Mouse (Mus musculus): ENCODE measurements around the gene Hist1h3e. TPM values are rescaled to one million over a fixed set of nuclear protein-coding genes. Genes with fewer than 3 reads are reported as not detected.

Hist1h3e gene
- total and polyA plus RNA-seq, 2 experiments from 2014 or later = 1.3 to 528 TPM

DNA sequence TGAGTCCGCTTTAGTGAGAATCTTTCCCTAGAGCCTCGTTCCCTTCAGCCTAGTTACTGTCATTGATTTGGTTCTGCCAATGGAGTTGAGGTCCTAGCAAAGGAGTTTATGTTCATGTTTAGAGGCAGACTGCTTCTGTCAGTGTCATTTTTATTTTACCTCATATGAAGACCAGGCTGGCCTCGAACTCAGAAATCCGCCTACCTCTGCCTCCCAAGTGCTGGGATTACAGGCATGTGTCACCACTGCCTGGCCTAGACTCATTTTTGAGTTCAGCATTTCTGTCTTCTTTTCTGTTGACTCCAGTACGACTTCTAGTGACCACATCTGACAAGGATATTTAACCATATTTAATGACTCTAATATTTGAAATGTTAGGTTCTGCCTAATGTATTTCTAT, 46.9 kb downstream of the Hist1h3e start:
- no peaks in the 10 kb centered on the region for H3K4me1 ChIP-seq (ENCODE audit: insufficient read depth, low read length)
- H3K27ac ChIP-seq = no peak overlapping the region
- no peak overlapping the region for H3K4me3 ChIP-seq (ENCODE audit: low read length)
- no peaks in the 10 kb centered on the region for H3K27me3 ChIP-seq (ENCODE audit: insufficient read depth, low read length)
- no peak overlapping the region for H3K9ac ChIP-seq (replicated peaks; ENCODE audit: low read length)
- ATAC-seq (no peak), DNase-seq (ENCODE audit: low spot score) (no peak)
- 83% methylated on average over 5 of the region's 5 CpGs for WGBS
- TF ChIP-seq CTCF (IDR thresholded peaks at IDR 0.05; ENCODE audit: low read depth) = no peak
- no peak overlapping the region for H3K4me2 ChIP-seq (ENCODE audit: low read depth, low read length)
- H3K36me3 ChIP-seq (ENCODE audit: insufficient read depth, low read length) = no peaks in the 10 kb centered on the region
- H3K9me3 ChIP-seq (ENCODE audit: low read length) = no peaks in the 10 kb centered on the region

DNA sequence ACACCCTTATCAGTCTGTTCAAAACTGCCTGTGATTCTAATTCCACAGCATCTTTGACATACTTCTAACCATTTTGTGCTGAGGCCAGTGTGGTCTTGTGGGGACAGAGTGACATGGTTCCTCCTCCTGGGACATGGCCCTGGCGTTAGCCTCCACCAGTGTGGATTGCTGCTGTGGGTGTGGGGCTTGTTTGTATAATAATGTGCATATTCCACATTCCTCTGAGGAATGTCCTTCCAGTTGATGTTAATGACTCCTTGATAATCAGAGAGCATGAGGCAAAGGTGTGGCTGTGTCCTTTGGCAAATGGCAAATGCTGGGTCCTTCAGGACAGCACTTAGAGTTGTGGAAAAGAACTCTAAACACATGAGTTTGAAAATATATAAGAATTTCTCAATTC, 48.7 kb downstream of the Hist1h3e start:
- WGBS = 87% methylated on average over 1 of the region's 1 CpGs
- no peak overlapping the region for H3K4me2 ChIP-seq (ENCODE audit: low read depth, low read length)
- no peak overlapping the region for H3K27ac ChIP-seq
- no peak overlapping the region for H3K9ac ChIP-seq (replicated peaks; ENCODE audit: low read length)
- H3K36me3 ChIP-seq (ENCODE audit: insufficient read depth, low read length) = no peaks in the 10 kb centered on the region
- H3K4me1 ChIP-seq (ENCODE audit: insufficient read depth, low read length) = no peaks in the 10 kb centered on the region
- H3K9me3 ChIP-seq (ENCODE audit: low read length) = no peaks in the 10 kb centered on the region
- H3K4me3 ChIP-seq (ENCODE audit: low read length) = no peak overlapping the region
- DNase-seq (ENCODE audit: low spot score) = no peak
- no peak for ATAC-seq
- no peak for TF ChIP-seq CTCF (IDR thresholded peaks at IDR 0.05; ENCODE audit: low read depth)
- no peaks in the 10 kb centered on the region for H3K27me3 ChIP-seq (ENCODE audit: insufficient read depth, low read length)

Small RNA genes lying within 50 kb of the gene (microRNA-seq; reads per million reads assigned to microRNA genes)
- gene Gm44297 (0 reads per million in 2 experiments), gene Gm44359 (0 reads per million in 2 experiments), gene Gm44394 (0 reads per million in 2 experiments), gene n-TStga1 (0 reads per million in 2 experiments)

Other genes starting within 250 kb of the Hist1h3e start
Only the 30 nearest of the 35 such genes appear.
- 11.9 and 15.7 TPM in 2 replicates for gene Zfp322a, start 193.2 kb downstream of the Hist1h3e start, total RNA-seq (2014; rRNA removed)
- 29.3 and 30.0 TPM in 2 replicates for gene Zfp322a, start 193.2 kb downstream of the Hist1h3e start, polyA plus RNA-seq (2015; fragmentation: Nextera tagmentation; extraction: Ambion mirVana)
- gene Abt1, start 138.5 kb downstream of the Hist1h3e start, total RNA-seq (2014; rRNA removed) = 5.0 and 5.5 TPM in 2 replicates
- 7.2 and 7.6 TPM in 2 replicates for gene Abt1, start 138.5 kb downstream of the Hist1h3e start, polyA plus RNA-seq (2015; fragmentation: Nextera tagmentation; extraction: Ambion mirVana)
- 0.40 and 0.89 TPM in 2 replicates for gene Btn1a1, start 96.5 kb downstream of the Hist1h3e start, total RNA-seq (2014; rRNA removed)
- 0.15 and 0.24 TPM in 2 replicates for gene Btn1a1, start 96.5 kb downstream of the Hist1h3e start, polyA plus RNA-seq (2015; fragmentation: Nextera tagmentation; extraction: Ambion mirVana)
- gene Btn2a2, start 73.5 kb downstream of the Hist1h3e start, total RNA-seq (2014; rRNA removed) = not detected in 2 replicates
- 0.11 TPM in 1 of 2 replicates, not detected in the other for gene Btn2a2, start 73.5 kb downstream of the Hist1h3e start, polyA plus RNA-seq (2015; fragmentation: Nextera tagmentation; extraction: Ambion mirVana)
- gene Hist1h4h, start 31.3 kb downstream of the Hist1h3e start, total RNA-seq (2014; rRNA removed) = 2,417 and 3,828 TPM in 2 replicates
- gene Hist1h4h, start 31.3 kb downstream of the Hist1h3e start, polyA plus RNA-seq (2015; fragmentation: Nextera tagmentation; extraction: Ambion mirVana) = 4.2 and 5.5 TPM in 2 replicates
- gene Hist1h2af, start 28.5 kb downstream of the Hist1h3e start, total RNA-seq (2014; rRNA removed) = 415 and 567 TPM in 2 replicates
- 3.3 and 7.9 TPM in 2 replicates for gene Hist1h2af, start 28.5 kb downstream of the Hist1h3e start, polyA plus RNA-seq (2015; fragmentation: Nextera tagmentation; extraction: Ambion mirVana)
- 544 and 673 TPM in 2 replicates for gene Hist1h3g, start 26.9 kb downstream of the Hist1h3e start, total RNA-seq (2014; rRNA removed)
- gene Hist1h3g, start 26.9 kb downstream of the Hist1h3e start, polyA plus RNA-seq (2015; fragmentation: Nextera tagmentation; extraction: Ambion mirVana) = 1.4 and 2.2 TPM in 2 replicates
- gene Hist1h2bh, start 19.0 kb downstream of the Hist1h3e start, total RNA-seq (2014; rRNA removed) = 65.9 and 103 TPM in 2 replicates
- gene Hist1h2bh, start 19.0 kb downstream of the Hist1h3e start, polyA plus RNA-seq (2015; fragmentation: Nextera tagmentation; extraction: Ambion mirVana) = 0.13 and 0.35 TPM in 2 replicates
- 466 and 603 TPM in 2 replicates for gene Hist1h3f, start 18.3 kb downstream of the Hist1h3e start, total RNA-seq (2014; rRNA removed)
- 0.16 and 0.54 TPM in 2 replicates for gene Hist1h3f, start 18.3 kb downstream of the Hist1h3e start, polyA plus RNA-seq (2015; fragmentation: Nextera tagmentation; extraction: Ambion mirVana)
- gene Hist1h4f, start 10.7 kb downstream of the Hist1h3e start, total RNA-seq (2014; rRNA removed) = 1,844 and 2,344 TPM in 2 replicates
- 0.89 TPM in 1 of 2 replicates, not detected in the other for gene Hist1h4f, start 10.7 kb downstream of the Hist1h3e start, polyA plus RNA-seq (2015; fragmentation: Nextera tagmentation; extraction: Ambion mirVana)
- 49.4 and 53.4 TPM in 2 replicates for gene Hist1h1d, start 9.1 kb downstream of the Hist1h3e start, total RNA-seq (2014; rRNA removed)
- gene Hist1h1d, start 9.1 kb downstream of the Hist1h3e start, polyA plus RNA-seq (2015; fragmentation: Nextera tagmentation; extraction: Ambion mirVana) = 0.18 and 0.25 TPM in 2 replicates
- 221 and 249 TPM in 2 replicates for gene Hist1h2ae, start 8.9 kb upstream of the Hist1h3e start, total RNA-seq (2014; rRNA removed)
- 12.2 and 13.8 TPM in 2 replicates for gene Hist1h2ae, start 8.9 kb upstream of the Hist1h3e start, polyA plus RNA-seq (2015; fragmentation: Nextera tagmentation; extraction: Ambion mirVana)
- 1,151 and 1,635 TPM in 2 replicates for gene Hist1h2bg, start 9.0 kb upstream of the Hist1h3e start, total RNA-seq (2014; rRNA removed)
- gene Hist1h2bg, start 9.0 kb upstream of the Hist1h3e start, polyA plus RNA-seq (2015; fragmentation: Nextera tagmentation; extraction: Ambion mirVana) = 2.6 and 5.2 TPM in 2 replicates
- 695 and 1,354 TPM in 2 replicates for gene Hist1h2bf, start 11.8 kb upstream of the Hist1h3e start, total RNA-seq (2014; rRNA removed)
- gene Hist1h2bf, start 11.8 kb upstream of the Hist1h3e start, polyA plus RNA-seq (2015; fragmentation: Nextera tagmentation; extraction: Ambion mirVana) = 1.3 and 2.4 TPM in 2 replicates
- gene Hist1h2ad, start 12.0 kb upstream of the Hist1h3e start, total RNA-seq (2014; rRNA removed) = 636 and 885 TPM in 2 replicates
- 0.69 TPM in 1 of 2 replicates, not detected in the other for gene Hist1h2ad, start 12.0 kb upstream of the Hist1h3e start, polyA plus RNA-seq (2015; fragmentation: Nextera tagmentation; extraction: Ambion mirVana)
- 173 and 207 TPM in 2 replicates for gene Hist1h3d, start 13.4 kb upstream of the Hist1h3e start, total RNA-seq (2014; rRNA removed)
- gene Hist1h3d, start 13.4 kb upstream of the Hist1h3e start, polyA plus RNA-seq (2015; fragmentation: Nextera tagmentation; extraction: Ambion mirVana) = 0.96 and 1.4 TPM in 2 replicates
- gene Hist1h4d, start 19.2 kb upstream of the Hist1h3e start, total RNA-seq (2014; rRNA removed) = 1,614 and 2,187 TPM in 2 replicates
- 36.9 and 39.6 TPM in 2 replicates for gene Hist1h4d, start 19.2 kb upstream of the Hist1h3e start, polyA plus RNA-seq (2015; fragmentation: Nextera tagmentation; extraction: Ambion mirVana)
- gene Hist1h2be, start 58.8 kb upstream of the Hist1h3e start, total RNA-seq (2014; rRNA removed) = 262 and 304 TPM in 2 replicates
- 0.30 and 0.41 TPM in 2 replicates for gene Hist1h2be, start 58.8 kb upstream of the Hist1h3e start, polyA plus RNA-seq (2015; fragmentation: Nextera tagmentation; extraction: Ambion mirVana)
- gene Hist1h1e, start 60.2 kb upstream of the Hist1h3e start, total RNA-seq (2014; rRNA removed) = 281 and 348 TPM in 2 replicates
- gene Hist1h1e, start 60.2 kb upstream of the Hist1h3e start, polyA plus RNA-seq (2015; fragmentation: Nextera tagmentation; extraction: Ambion mirVana) = 20.1 and 21.9 TPM in 2 replicates
- 63.3 and 98.5 TPM in 2 replicates for gene Hist1h2ac, start 121.6 kb upstream of the Hist1h3e start, total RNA-seq (2014; rRNA removed)
- 0.30 and 0.38 TPM in 2 replicates for gene Hist1h2ac, start 121.6 kb upstream of the Hist1h3e start, polyA plus RNA-seq (2015; fragmentation: Nextera tagmentation; extraction: Ambion mirVana)
- gene Hist1h2bc, start 121.8 kb upstream of the Hist1h3e start, total RNA-seq (2014; rRNA removed) = 189 and 295 TPM in 2 replicates
- 36.1 and 46.1 TPM in 2 replicates for gene Hist1h2bc, start 121.8 kb upstream of the Hist1h3e start, polyA plus RNA-seq (2015; fragmentation: Nextera tagmentation; extraction: Ambion mirVana)
- 1.1 and 1.6 TPM in 2 replicates for gene Hist1h1t, start 133.4 kb upstream of the Hist1h3e start, total RNA-seq (2014; rRNA removed)
- not detected in 2 replicates for gene Hist1h1t, start 133.4 kb upstream of the Hist1h3e start, polyA plus RNA-seq (2015; fragmentation: Nextera tagmentation; extraction: Ambion mirVana)
- 1,149 and 1,400 TPM in 2 replicates for gene Hist1h4c, start 136.1 kb upstream of the Hist1h3e start, total RNA-seq (2014; rRNA removed)
- gene Hist1h4c, start 136.1 kb upstream of the Hist1h3e start, polyA plus RNA-seq (2015; fragmentation: Nextera tagmentation; extraction: Ambion mirVana) = 4.0 and 4.6 TPM in 2 replicates
- 3.2 and 11.1 TPM in 2 replicates for gene Hfe, start 148.5 kb upstream of the Hist1h3e start, total RNA-seq (2014; rRNA removed)
- 7.9 and 8.6 TPM in 2 replicates for gene Hfe, start 148.5 kb upstream of the Hist1h3e start, polyA plus RNA-seq (2015; fragmentation: Nextera tagmentation; extraction: Ambion mirVana)
- gene Hist1h1c, start 176.4 kb upstream of the Hist1h3e start, total RNA-seq (2014; rRNA removed) = 508 and 626 TPM in 2 replicates
- gene Hist1h1c, start 176.4 kb upstream of the Hist1h3e start, polyA plus RNA-seq (2015; fragmentation: Nextera tagmentation; extraction: Ambion mirVana) = 31.4 and 35.4 TPM in 2 replicates
- 1,362 and 1,480 TPM in 2 replicates for gene Hist1h3c, start 183.2 kb upstream of the Hist1h3e start, total RNA-seq (2014; rRNA removed)
- gene Hist1h3c, start 183.2 kb upstream of the Hist1h3e start, polyA plus RNA-seq (2015; fragmentation: Nextera tagmentation; extraction: Ambion mirVana) = 1.6 and 2.1 TPM in 2 replicates
- gene Hist1h2bb, start 184.4 kb upstream of the Hist1h3e start, total RNA-seq (2014; rRNA removed) = 1,454 and 1,759 TPM in 2 replicates
- gene Hist1h2bb, start 184.4 kb upstream of the Hist1h3e start, polyA plus RNA-seq (2015; fragmentation: Nextera tagmentation; extraction: Ambion mirVana) = 0.49 and 0.55 TPM in 2 replicates
- gene Hist1h2ab, start 188.8 kb upstream of the Hist1h3e start, total RNA-seq (2014; rRNA removed) = 349 and 438 TPM in 2 replicates
- gene Hist1h2ab, start 188.8 kb upstream of the Hist1h3e start, polyA plus RNA-seq (2015; fragmentation: Nextera tagmentation; extraction: Ambion mirVana) = 7.4 and 10.4 TPM in 2 replicates
- gene Hist1h3b, start 189.9 kb upstream of the Hist1h3e start, total RNA-seq (2014; rRNA removed) = 956 and 1,079 TPM in 2 replicates
- 2.6 and 3.2 TPM in 2 replicates for gene Hist1h3b, start 189.9 kb upstream of the Hist1h3e start, polyA plus RNA-seq (2015; fragmentation: Nextera tagmentation; extraction: Ambion mirVana)
- 334 and 514 TPM in 2 replicates for gene Hist1h4b, start 194.6 kb upstream of the Hist1h3e start, total RNA-seq (2014; rRNA removed)
- gene Hist1h4b, start 194.6 kb upstream of the Hist1h3e start, polyA plus RNA-seq (2015; fragmentation: Nextera tagmentation; extraction: Ambion mirVana) = 1.3 and 2.8 TPM in 2 replicates

All from hindbrain, postnatal 0 days (tissue).